Mouse (Mus musculus) myocyte (in vitro differentiated cells): ENCODE measurements at regions not wholly inside any gene's neighbourhood (a gene's known extent, or its start where the extent isn't known, plus 50 kb on each side); places are given as distances from the start of the nearest gene placed in this dataset.

ENCODE experiments used
- CEBPB ChIP-seq: IDR thresholded peaks from 2 replicates; pipeline ENCODE4 v1.6.1; 2011; ENCODE audit warnings: mild to moderate bottlenecking, moderate library complexity; ENCODE audit not compliant: poor library complexity, insufficient read depth, severe bottlenecking
- E2F4 ChIP-seq: IDR thresholded peaks from one replicate; pipeline ENCODE4 v1.6.1; 2011; ENCODE audit warnings: mild to moderate bottlenecking, control low read depth, moderate library complexity; ENCODE audit not compliant: insufficient read depth
- MAX ChIP-seq: IDR thresholded peaks from one replicate; pipeline ENCODE4 v1.6.1; 2011; ENCODE audit warnings: low read depth, mild to moderate bottlenecking, control low read depth
- MYOD1 ChIP-seq, 3 experiments: IDR thresholded peaks; one replicate each; pipeline ENCODE4 v1.6.1; 2011; ENCODE audit warnings: control low read depth in 2 of 3, low read depth in 2 of 3, mild to moderate bottlenecking in 2 of 3, moderate library complexity in 1 of 3; ENCODE audit not compliant: insufficient read length in 2 of 3, control insufficient read depth in 1 of 3
- MYOG ChIP-seq, 3 experiments: IDR thresholded peaks; one replicate each; pipeline ENCODE4 v1.6.1; 2011; ENCODE audit warnings: control low read depth in 2 of 3, low read depth in 2 of 3, mild to moderate bottlenecking in 2 of 3; ENCODE audit not compliant: insufficient read length in 2 of 3, control insufficient read depth in 1 of 3, insufficient read depth in 1 of 3
- POLR2A ChIP-seq: IDR thresholded peaks from one replicate; pipeline ENCODE4 v1.6.1; 2011; ENCODE audit warnings: low read depth, mild to moderate bottlenecking, control low read depth, moderate library complexity; ENCODE audit not compliant: insufficient read length
- POLR2AphosphoS2 ChIP-seq: IDR thresholded peaks from one replicate; pipeline ENCODE4 v1.6.1; 2011; ENCODE audit warnings: low read depth, control low read depth; ENCODE audit not compliant: insufficient read length
- REST ChIP-seq: IDR thresholded peaks from one replicate; pipeline ENCODE4 v1.6.1; 2011; ENCODE audit warnings: mild to moderate bottlenecking, control low read depth, moderate library complexity; ENCODE audit not compliant: insufficient read depth, insufficient read length
- SRF ChIP-seq: IDR thresholded peaks from one replicate; pipeline ENCODE4 v1.6.1; 2011; ENCODE audit warnings: low read depth; ENCODE audit not compliant: control insufficient read depth, insufficient read length
- TCF12 ChIP-seq: IDR thresholded peaks from one replicate; pipeline ENCODE4 v1.6.1; 2011; ENCODE audit warnings: mild to moderate bottlenecking, control low read depth; ENCODE audit not compliant: poor library complexity, insufficient read depth, severe bottlenecking
- TCF3 ChIP-seq: IDR thresholded peaks from one replicate; pipeline ENCODE4 v1.6.1; 2011; ENCODE audit warnings: low read depth, control low read depth; ENCODE audit not compliant: insufficient read length
- USF1 ChIP-seq: IDR thresholded peaks from one replicate; pipeline ENCODE4 v1.6.1; 2011; ENCODE audit warnings: low read depth, mild to moderate bottlenecking, control low read depth, moderate library complexity

GRCm38 (mm10) chr13:39011696-39012095, 51.0 kb upstream of the Slc35b3 start:
- TF ChIP-seq POLR2A (no peak), MAX (no peak), POLR2AphosphoS2 (no peak), MYOG (IDR thresholded peaks at IDR 0.05; ENCODE audit: control insufficient read depth in 1 of 3, insufficient read depth in 1 of 3, insufficient read length in 2 of 3, low read depth in 2 of 3) (no peak), CEBPB (no peak), E2F4 (no peak), TCF12 (no peak), USF1 (no peak), MYOD1 (IDR thresholded peaks at IDR 0.05; ENCODE audit: control insufficient read depth in 1 of 3, insufficient read length in 2 of 3, low read depth in 2 of 3) (no peak), SRF (no peak), REST (no peak), TCF3 (no peak)
